In genomic region chr8:22302896-22303306, GRCm38 (mm10) we compare ENCODE assay signal across 9 mouse cellular contexts. TPM values are rescaled to one million over a fixed set of nuclear protein-coding genes. Genes with fewer than 3 reads are reported as not detected.
DNase-seq lines count a peak whose midpoint lies in the region; ATAC-seq lines count a peak whose summit lies in the region.
"Had no signal": no experiment of that assay in that cellular context is flagged by ENCODE, and none has a peak within 500 bp of the region (broad histone marks: within the 10 kb centered on the region; RNA-seq: fewer than 3 reads in every experiment).

No protein-coding gene starts in this region.

- no peaks in the 10 kb centered on the region for H3K9me3 ChIP-seq in forebrain, embryonic 16.5 days (ENCODE audit: control insufficient read depth, low read length)

- H3K4me2 ChIP-seq in forebrain, embryonic 16.5 days (ENCODE audit: low read length) = peak overlapping the region; percentile 52

- DNase-seq in left cerebral cortex, postnatal 4 days = peak; percentile 23
- no peak for DNase-seq in left cerebral cortex, adult 18-20 months (ENCODE audit: low spot score in 2 of 2)
- DNase-seq in kidney, postnatal 10 days = peak; percentile 57
- DNase-seq in cerebellum, adult 11 months = no peak
- no peak for DNase-seq in gastrocnemius, adult 8-10 months (ENCODE audit: low spot score in 2 of 2)

- intact Hi-C loops in left cerebral cortex, postnatal 4 days (cut with DNase I) = no loop called here

- no peaks in the 10 kb centered on the region for H3K27me3 ChIP-seq in forebrain, embryonic 16.5 days (replicated peaks; ENCODE audit: control insufficient read depth, insufficient read depth, low read length)

- peak; percentile 79 for ATAC-seq in forebrain, embryonic 16.5 days
- ATAC-seq in megakaryocyte progenitor cell, adult 5-6 weeks (replicated peaks; ENCODE audit: poor library complexity) = peak; percentile 57
- no peak for ATAC-seq in erythroid progenitor cell, adult 5-6 weeks (replicated peaks; ENCODE audit: low FRiP score, poor library complexity, severe bottlenecking)

- 16% methylated on average over 7 of the region's 7 CpGs for WGBS in forebrain, embryonic 16.5 days

- peak overlapping the region; percentile 44 for H3K9ac ChIP-seq in forebrain, embryonic 16.5 days (replicated peaks; ENCODE audit: low read depth, low read length)

- no peak overlapping the region for H3K27ac ChIP-seq in forebrain, embryonic 16.5 days (ENCODE audit: low read length)

- H3K4me1 ChIP-seq in forebrain, embryonic 16.5 days (replicated peaks; ENCODE audit: control insufficient read depth, insufficient read depth, low read length) = 0 out of 2 replicates have a peak, but pooled peaks cover 6% of the 10 kb centered on the region

- no peaks in the 10 kb centered on the region for H3K36me3 ChIP-seq in forebrain, embryonic 16.5 days (ENCODE audit: control insufficient read depth, insufficient read depth)

- H3K4me3 ChIP-seq in forebrain, embryonic 16.5 days (replicated peaks; ENCODE audit: low read length) = peak overlapping the region; percentile 29

RNA-seq across cellular contexts. Expression of gene Tpte, which starts 19.7 kb away (rescaled TPM):
- not detected for total RNA-seq in left cerebral cortex, postnatal 4 days (2021)
- not detected for total RNA-seq in left cerebral cortex, adult 18-20 months (2021)
- polyA plus RNA-seq in forebrain, embryonic 16.5 days (2015; fragmentation: Nextera tagmentation; extraction: Ambion mirVana) = not detected in 2 replicates
- not detected in 2 replicates for total RNA-seq in megakaryocyte progenitor cell, adult 5-6 weeks (2015)
- not detected in 2 replicates for total RNA-seq in megakaryocyte progenitor cell, adult 5-6 weeks (2017)
- total RNA-seq in erythroid progenitor cell, adult 5-6 weeks (2015; ENCODE audit: low replicate concordance) = not detected in 2 replicates
- not detected in 2 replicates for total RNA-seq in erythroid progenitor cell, adult 5-6 weeks (2017; ENCODE audit: low replicate concordance)
- not detected for total RNA-seq in gastrocnemius, adult 8-10 months (2022)
- total RNA-seq: heart, postnatal 10 days had no signal

Comparison
In these comparisons a context has a peak if more than half of its experiments do, and no peak if none do; other contexts are left out.
1. DNase-seq: peak in left cerebral cortex, postnatal 4 days (single experiment) and kidney, postnatal 10 days (single experiment); none in left cerebral cortex, adult 18-20 months (0 of 2), cerebellum, adult 11 months (single experiment) and gastrocnemius, adult 8-10 months (0 of 2).